In the genomic region with DNA sequence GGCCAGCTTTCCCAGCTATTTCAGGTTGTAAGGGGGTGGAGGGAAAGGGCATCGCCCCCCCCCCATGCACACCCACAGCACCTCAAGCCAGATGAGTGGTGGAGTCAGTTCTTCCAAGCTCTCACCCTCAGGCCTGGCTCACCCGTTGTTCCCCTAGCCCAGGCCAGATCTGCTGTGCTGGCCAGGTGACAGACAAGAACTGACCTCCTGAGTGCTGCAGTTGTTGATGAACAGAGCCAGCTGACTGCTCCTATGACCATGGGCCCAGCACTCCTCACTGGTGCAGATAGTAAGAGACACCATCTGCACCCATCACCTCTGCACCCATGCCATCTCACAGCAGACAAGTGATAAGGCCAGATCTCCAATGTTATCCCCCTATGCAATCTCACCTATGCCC, we compare ENCODE assay signal across 15 mouse cellular contexts.
DNase-seq lines count a peak whose midpoint lies in the region; ATAC-seq and TF ChIP-seq lines count a peak whose summit lies in the region.
"Had no signal": no experiment of that assay in that cellular context is flagged by ENCODE, and none has a peak within 500 bp of the region (broad histone marks: within the 10 kb centered on the region; RNA-seq: fewer than 3 reads in every experiment).

No protein-coding gene starts in this region.

- no peaks in the 10 kb centered on the region for H3K27me3 ChIP-seq in cerebellum, adult 2 months (ENCODE audit: control insufficient read depth, insufficient read depth, low read length)
- no peaks in the 10 kb centered on the region for H3K27me3 ChIP-seq in hindbrain, embryonic 12.5 days
- H3K27me3 ChIP-seq in hindbrain, embryonic 10.5 days (ENCODE audit: insufficient read depth, poor library complexity, severe bottlenecking): no peaks in the 10 kb centered on the region
- no peaks in the 10 kb centered on the region for H3K27me3 ChIP-seq in midbrain, embryonic 11.5 days (ENCODE audit: control insufficient read depth, insufficient read depth, low read length)
- no peaks in the 10 kb centered on the region for H3K27me3 ChIP-seq in midbrain, embryonic 10.5 days (ENCODE audit: low read depth, poor library complexity, severe bottlenecking)
- H3K27me3 ChIP-seq: embryonic facial prominence, embryonic 13.5 days; forebrain, embryonic 12.5 days; heart, embryonic 12.5 days; intestine, embryonic 15.5 days had no signal

- peak; percentile 4 to 9 for DNase-seq in cerebellum, postnatal 14 days
- no peak for DNase-seq in cerebellum, adult 2 months
- DNase-seq in hindbrain, embryonic 10.5 days (ENCODE audit: low spot score): no peak
- no peak for DNase-seq in midbrain, embryonic 11.5 days (ENCODE audit: low spot score, missing footprints)
- no peak for DNase-seq in midbrain, embryonic 10.5 days (ENCODE audit: low spot score)
- DNase-seq: adrenal gland, postnatal 10 days; cerebellum, adult 11-12 months; embryo, embryonic 11 days; gastrocnemius, postnatal 10 days had no signal

- no peak overlapping the region for H3K9ac ChIP-seq in hindbrain, embryonic 12.5 days
- no peak overlapping the region for H3K9ac ChIP-seq in midbrain, embryonic 11.5 days (ENCODE audit: low read length)
- H3K9ac ChIP-seq: embryonic facial prominence, embryonic 13.5 days; forebrain, embryonic 12.5 days; heart, embryonic 12.5 days; intestine, embryonic 15.5 days had no signal

- no peak for TF ChIP-seq POLR2A in cerebellum, adult 2 months (IDR thresholded peaks at IDR 0.05; ENCODE audit: borderline replicate concordance, insufficient read depth, low read length)

- no peak overlapping the region for H3K27ac ChIP-seq in cerebellum, adult 2 months (ENCODE audit: insufficient read depth, low read length)
- no peak overlapping the region for H3K27ac ChIP-seq in hindbrain, embryonic 12.5 days
- no peak overlapping the region for H3K27ac ChIP-seq in hindbrain, embryonic 10.5 days
- H3K27ac ChIP-seq in midbrain, embryonic 11.5 days (ENCODE audit: low read depth, low read length): no peak overlapping the region
- H3K27ac ChIP-seq in midbrain, embryonic 10.5 days (replicated peaks): no peak overlapping the region
- H3K27ac ChIP-seq: embryonic facial prominence, embryonic 13.5 days; forebrain, embryonic 12.5 days; intestine, embryonic 15.5 days had no signal

- no peak for TF ChIP-seq CTCF in cerebellum, adult 2 months (IDR thresholded peaks at IDR 0.05; ENCODE audit: borderline replicate concordance, insufficient read depth, low read depth, low read length)

- WGBS in cerebellum, adult 2 months: 63% methylated on average over 2 of the region's 2 CpGs
- 92% methylated on average over 2 of the region's 2 CpGs for WGBS in hindbrain, embryonic 12.5 days
- WGBS in hindbrain, embryonic 10.5 days: 88% methylated on average over 2 of the region's 2 CpGs
- WGBS in midbrain, embryonic 11.5 days: 86% methylated on average over 2 of the region's 2 CpGs
- WGBS in midbrain, embryonic 10.5 days: 88% methylated on average over 2 of the region's 2 CpGs

- peaks cover 5% of the 10 kb centered on the region for H3K4me1 ChIP-seq in cerebellum, adult 2 months (ENCODE audit: control insufficient read depth, insufficient read depth, low read length)
- H3K4me1 ChIP-seq in hindbrain, embryonic 12.5 days: no peaks in the 10 kb centered on the region
- H3K4me1 ChIP-seq in hindbrain, embryonic 10.5 days (replicated peaks): peaks cover 3% of the 10 kb centered on the region; the same call in 1 of the 2 replicates
- H3K4me1 ChIP-seq in midbrain, embryonic 11.5 days (ENCODE audit: control insufficient read depth, insufficient read depth, low read length): no peaks in the 10 kb centered on the region
- H3K4me1 ChIP-seq in midbrain, embryonic 10.5 days: no peaks in the 10 kb centered on the region
- H3K4me1 ChIP-seq: embryonic facial prominence, embryonic 13.5 days; forebrain, embryonic 12.5 days; heart, embryonic 12.5 days; intestine, embryonic 15.5 days had no signal

- H3K4me2 ChIP-seq in hindbrain, embryonic 12.5 days (replicated peaks): no peak overlapping the region
- no peak overlapping the region for H3K4me2 ChIP-seq in midbrain, embryonic 11.5 days
- H3K4me2 ChIP-seq: embryonic facial prominence, embryonic 13.5 days; forebrain, embryonic 12.5 days; heart, embryonic 12.5 days; intestine, embryonic 15.5 days had no signal

- no peaks in the 10 kb centered on the region for H3K9me3 ChIP-seq in hindbrain, embryonic 12.5 days (replicated peaks)
- no peaks in the 10 kb centered on the region for H3K9me3 ChIP-seq in hindbrain, embryonic 10.5 days
- H3K9me3 ChIP-seq in midbrain, embryonic 11.5 days (ENCODE audit: control insufficient read depth, low read length): no peaks in the 10 kb centered on the region
- no peaks in the 10 kb centered on the region for H3K9me3 ChIP-seq in midbrain, embryonic 10.5 days (replicated peaks)
- H3K9me3 ChIP-seq: embryonic facial prominence, embryonic 13.5 days; forebrain, embryonic 12.5 days; heart, embryonic 12.5 days; intestine, embryonic 15.5 days had no signal

- H3K4me3 ChIP-seq in cerebellum, adult 2 months (replicated peaks; ENCODE audit: insufficient read depth, low read depth, low read length): no peak overlapping the region
- H3K4me3 ChIP-seq in hindbrain, embryonic 12.5 days: no peak overlapping the region
- H3K4me3 ChIP-seq in hindbrain, embryonic 10.5 days: no peak overlapping the region
- no peak overlapping the region for H3K4me3 ChIP-seq in midbrain, embryonic 11.5 days (ENCODE audit: low read depth, low read length)
- H3K4me3 ChIP-seq in midbrain, embryonic 10.5 days: no peak overlapping the region
- H3K4me3 ChIP-seq: embryonic facial prominence, embryonic 13.5 days; forebrain, embryonic 12.5 days; heart, embryonic 12.5 days; intestine, embryonic 15.5 days had no signal

- ATAC-seq in hindbrain, embryonic 12.5 days (ENCODE audit: low FRiP score): peak; percentile 38; the same call in 1 of the 2 replicates
- ATAC-seq in midbrain, embryonic 11.5 days (ENCODE audit: low FRiP score): 0 out of 2 replicates have a peak, but pooled peaks have one; percentile 30
- ATAC-seq: forebrain, embryonic 16.5 days; intestine, embryonic 15.5 days had no signal

- no peaks in the 10 kb centered on the region for H3K36me3 ChIP-seq in hindbrain, embryonic 12.5 days
- no peaks in the 10 kb centered on the region for H3K36me3 ChIP-seq in hindbrain, embryonic 10.5 days
- no peaks in the 10 kb centered on the region for H3K36me3 ChIP-seq in midbrain, embryonic 11.5 days (ENCODE audit: control insufficient read depth, insufficient read depth, low read length)
- no peaks in the 10 kb centered on the region for H3K36me3 ChIP-seq in midbrain, embryonic 10.5 days
- H3K36me3 ChIP-seq: embryonic facial prominence, embryonic 13.5 days; forebrain, embryonic 12.5 days; heart, embryonic 12.5 days; intestine, embryonic 15.5 days had no signal

Comparison
In these comparisons a context has a peak if more than half of its experiments do, and no peak if none do; other contexts are left out.
1. DNase-seq: peak in cerebellum, postnatal 14 days (2 of 2); none in cerebellum, adult 2 months (0 of 2), hindbrain, embryonic 10.5 days (single experiment), midbrain, embryonic 11.5 days (single experiment) and midbrain, embryonic 10.5 days (single experiment).